Mouse (Mus musculus): ENCODE results near the gene Gli1. TPM values are rescaled to one million over a fixed set of nuclear protein-coding genes. Genes with fewer than 3 reads are reported as not detected.

Gene Gli1
- polyA plus RNA-seq, 1 experiment from 2014 or later = 4.1 TPM

DNA sequence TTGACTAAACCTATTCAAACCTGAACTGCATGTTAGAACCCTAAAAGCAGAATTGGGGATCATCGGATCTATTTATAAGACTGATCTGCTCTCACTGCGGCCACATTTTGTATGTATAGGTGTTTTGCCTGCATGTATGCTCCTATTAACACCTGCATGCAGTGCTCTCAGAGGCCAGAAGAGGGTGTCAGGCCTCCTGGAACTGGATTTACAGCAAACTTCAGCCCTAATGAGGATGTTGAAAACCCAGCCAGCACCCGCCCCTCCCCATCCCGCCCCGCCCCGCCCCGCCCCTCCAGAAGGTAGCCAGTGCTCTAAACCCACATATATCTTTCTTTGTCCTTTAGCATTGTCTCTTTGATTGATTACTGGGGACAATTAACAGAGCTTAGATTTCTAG is 17.3 kb downstream of the Gli1 start:
- WGBS = 8% methylated on average over 7 of the region's 7 CpGs
- Histone ChIP-seq H3K27me3 (ENCODE audit: insufficient read depth, low read length) (peaks cover 22% of the 10 kb centered on the region; the same call in 1 of the 2 replicates), H3K36me3 (ENCODE audit: insufficient read depth, low read length) (no peaks in the 10 kb centered on the region), H3K4me3 (replicated peaks; ENCODE audit: low read depth, low read length) (no peak overlapping the region), H3K4me2 (ENCODE audit: low read length) (no peak overlapping the region; the same call in 1 of the 2 replicates), H3K27ac (no peak overlapping the region), H3K9ac (ENCODE audit: low read depth, low read length) (no peak overlapping the region), H3K4me1 (replicated peaks; ENCODE audit: insufficient read depth, low read length) (peaks cover 10% of the 10 kb centered on the region), H3K9me3 (replicated peaks; ENCODE audit: low read length) (no peaks in the 10 kb centered on the region)
- TF ChIP-seq CTCF (IDR thresholded peaks at IDR 0.05; ENCODE audit: low read depth) = peak; percentile 63
- no peak for ATAC-seq (replicated peaks; ENCODE audit: low FRiP score, low read depth)
- peak; percentile 79 for DNase-seq (ENCODE audit: low spot score)

DNA sequence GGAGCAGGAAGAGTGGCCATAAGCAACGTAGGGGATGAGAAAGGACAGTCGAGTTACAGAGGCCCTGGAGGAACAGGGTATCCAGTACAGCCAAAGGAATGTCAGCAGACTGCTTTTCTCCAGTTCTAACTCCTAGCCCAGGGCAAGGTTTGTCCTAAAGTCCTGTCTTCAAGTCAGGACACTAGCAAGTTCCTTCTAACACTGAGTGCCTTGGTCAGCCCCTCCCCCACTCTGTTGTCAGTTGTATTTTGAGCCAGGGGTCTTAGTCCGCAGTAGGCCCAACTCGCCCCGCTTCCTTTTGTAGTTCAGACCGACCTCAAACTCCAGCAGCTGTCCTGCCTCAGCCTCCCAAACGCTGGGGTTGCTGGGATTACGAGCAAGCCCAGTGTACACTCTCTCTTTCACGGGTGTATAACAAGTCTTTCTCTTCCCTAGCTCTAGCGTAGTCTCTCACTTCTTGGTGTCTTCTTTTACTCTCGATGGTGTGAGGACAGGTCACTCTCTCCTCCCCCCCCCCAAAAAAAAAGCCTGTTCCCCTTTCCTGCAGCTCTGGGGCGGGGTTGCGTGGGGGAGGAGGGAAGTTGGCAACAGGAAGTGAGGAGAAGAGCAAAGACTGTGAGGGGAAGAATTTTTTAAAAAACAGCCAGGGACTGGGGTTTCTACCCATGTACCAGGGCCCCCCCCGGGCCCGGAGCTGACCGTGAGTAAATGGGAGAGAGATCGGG is 18.5 kb downstream of the Gli1 start:
- peaks cover 22% of the 10 kb centered on the region; the same call in 1 of the 2 replicates for H3K27me3 ChIP-seq (ENCODE audit: insufficient read depth, low read length)
- ATAC-seq (replicated peaks; ENCODE audit: low FRiP score, low read depth) (no peak), DNase-seq (ENCODE audit: low spot score) (no peak)
- no peak overlapping the region for H3K4me2 ChIP-seq (ENCODE audit: low read length)
- H3K4me3 ChIP-seq (replicated peaks; ENCODE audit: low read depth, low read length) = no peak overlapping the region
- TF ChIP-seq CTCF (IDR thresholded peaks at IDR 0.05; ENCODE audit: low read depth) = no peak
- WGBS = 72% methylated on average over 17 of the region's 17 CpGs
- H3K9ac ChIP-seq (ENCODE audit: low read depth, low read length) = no peak overlapping the region
- H3K4me1 ChIP-seq (replicated peaks; ENCODE audit: insufficient read depth, low read length) = peaks cover 10% of the 10 kb centered on the region
- no peaks in the 10 kb centered on the region for H3K36me3 ChIP-seq (ENCODE audit: insufficient read depth, low read length)
- H3K27ac ChIP-seq = no peak overlapping the region
- H3K9me3 ChIP-seq (replicated peaks; ENCODE audit: low read length) = no peaks in the 10 kb centered on the region

DNA sequence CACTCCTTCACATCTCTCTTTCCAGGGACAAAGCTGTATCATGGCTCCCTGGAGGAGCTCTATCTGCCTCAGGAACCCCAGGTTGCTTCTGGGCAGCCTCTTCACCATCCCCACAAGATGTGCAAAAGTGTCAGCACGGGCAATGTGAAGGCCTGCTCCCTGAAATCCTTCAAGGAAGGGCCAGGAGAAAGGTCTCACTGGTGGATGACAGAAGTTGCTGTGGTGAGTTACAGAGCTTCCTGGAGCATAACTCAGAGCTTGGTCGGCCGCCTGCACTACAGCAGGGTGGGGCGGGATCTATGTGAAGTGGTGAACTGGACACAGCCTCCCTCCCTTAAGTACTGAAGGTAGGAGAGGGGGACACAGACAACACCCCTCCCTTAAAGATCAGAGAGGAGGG is 19.1 kb downstream of the Gli1 start:
- WGBS = 55% methylated on average over 4 of the region's 4 CpGs
- Histone ChIP-seq H3K9ac (ENCODE audit: low read depth, low read length) (no peak overlapping the region), H3K9me3 (replicated peaks; ENCODE audit: low read length) (no peaks in the 10 kb centered on the region), H3K27me3 (ENCODE audit: insufficient read depth, low read length) (peaks cover 18% of the 10 kb centered on the region; the same call in 1 of the 2 replicates), H3K4me3 (replicated peaks; ENCODE audit: low read depth, low read length) (no peak overlapping the region), H3K27ac (no peak overlapping the region), H3K4me1 (replicated peaks; ENCODE audit: insufficient read depth, low read length) (peaks cover 10% of the 10 kb centered on the region), H3K4me2 (ENCODE audit: low read length) (no peak overlapping the region), H3K36me3 (ENCODE audit: insufficient read depth, low read length) (no peaks in the 10 kb centered on the region)
- no peak for TF ChIP-seq CTCF (IDR thresholded peaks at IDR 0.05; ENCODE audit: low read depth)
- ATAC-seq (replicated peaks; ENCODE audit: low FRiP score, low read depth) (no peak), DNase-seq (ENCODE audit: low spot score) (no peak)

DNA sequence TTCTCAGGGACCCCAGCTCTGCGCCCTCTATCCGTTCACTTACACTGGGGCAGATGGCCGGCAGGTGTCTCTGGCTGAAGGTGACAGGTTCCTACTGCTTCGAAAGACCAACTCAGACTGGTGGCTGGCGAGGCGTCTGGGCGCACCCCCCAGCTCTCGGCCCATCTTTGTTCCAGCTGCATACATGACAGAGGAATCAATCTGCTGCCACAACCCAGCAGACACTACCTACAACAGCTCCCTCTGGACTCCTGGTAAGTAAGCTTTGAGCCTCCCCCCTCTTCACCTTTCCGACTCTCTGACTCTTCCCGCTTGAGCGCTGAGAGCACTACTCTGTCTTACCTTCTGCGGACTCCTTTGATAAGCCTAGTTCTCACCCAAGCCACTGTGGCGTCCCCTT is 19.6 kb downstream of the Gli1 start:
- H3K9me3 ChIP-seq (replicated peaks; ENCODE audit: low read length) = no peaks in the 10 kb centered on the region
- H3K27me3 ChIP-seq (ENCODE audit: insufficient read depth, low read length) = peaks cover 13% of the 10 kb centered on the region; the same call in 1 of the 2 replicates
- WGBS = 66% methylated on average over 13 of the region's 13 CpGs
- no peak for DNase-seq (ENCODE audit: low spot score)
- TF ChIP-seq CTCF (IDR thresholded peaks at IDR 0.05; ENCODE audit: low read depth) = no peak
- H3K27ac ChIP-seq = no peak overlapping the region
- no peak overlapping the region for H3K9ac ChIP-seq (ENCODE audit: low read depth, low read length)
- no peaks in the 10 kb centered on the region for H3K36me3 ChIP-seq (ENCODE audit: insufficient read depth, low read length)
- H3K4me3 ChIP-seq (replicated peaks; ENCODE audit: low read depth, low read length) = no peak overlapping the region
- peaks cover 10% of the 10 kb centered on the region for H3K4me1 ChIP-seq (replicated peaks; ENCODE audit: insufficient read depth, low read length)
- no peak overlapping the region for H3K4me2 ChIP-seq (ENCODE audit: low read length)
- no peak for ATAC-seq (replicated peaks; ENCODE audit: low FRiP score, low read depth)

DNA sequence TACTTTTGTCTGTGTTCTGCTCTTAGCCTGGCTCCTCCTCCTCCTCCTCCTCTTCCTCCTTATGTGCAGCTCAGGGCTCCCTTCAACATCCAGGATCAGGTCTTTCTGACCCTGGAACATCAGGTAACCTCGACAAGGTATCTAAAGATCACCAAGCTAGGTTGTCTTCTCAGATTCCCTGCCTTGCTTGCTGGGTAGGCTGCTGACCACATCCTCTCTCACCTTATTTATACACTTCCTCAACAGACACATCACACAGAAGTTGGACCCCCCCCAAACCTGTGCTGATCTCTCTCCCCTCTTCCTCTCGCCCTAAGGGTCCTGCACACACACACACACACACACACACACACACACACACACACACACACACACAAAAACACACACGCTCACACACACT is 20.2 kb downstream of the Gli1 start, which contains the start of gene Arhgap9:
Arhgap9 (plus strand) TSS at position 344 of the 400 bp plus-strand sequence.
- no peak for ATAC-seq (replicated peaks; ENCODE audit: low FRiP score, low read depth)
- no peak for TF ChIP-seq CTCF (IDR thresholded peaks at IDR 0.05; ENCODE audit: low read depth)

DNA sequence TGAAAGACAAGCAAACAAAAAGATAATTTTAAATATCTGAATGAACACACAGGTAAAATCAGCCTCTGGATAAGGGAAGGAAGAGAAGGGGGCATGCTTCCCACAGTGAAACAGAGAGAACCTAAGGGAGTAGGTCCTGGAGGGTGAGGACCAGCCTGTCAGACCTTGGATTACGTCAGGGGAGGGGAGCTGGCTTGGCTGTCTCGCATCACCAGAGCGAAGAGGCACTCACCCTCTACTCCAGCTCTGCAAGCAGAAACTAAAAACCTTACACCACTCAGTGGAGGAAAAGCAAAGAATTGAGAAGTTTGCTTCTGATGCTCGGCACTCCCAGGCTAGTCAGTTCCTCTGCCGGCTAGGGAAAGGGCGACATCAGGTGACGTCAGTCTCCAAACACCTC is 21.8 kb downstream of the Gli1 start:
- no peaks in the 10 kb centered on the region for H3K4me1 ChIP-seq (replicated peaks; ENCODE audit: insufficient read depth, low read length)
- H3K4me3 ChIP-seq (replicated peaks; ENCODE audit: low read depth, low read length) = no peak overlapping the region
- H3K36me3 ChIP-seq (ENCODE audit: insufficient read depth, low read length) = no peaks in the 10 kb centered on the region
- DNase-seq (ENCODE audit: low spot score) (peak; percentile 75), ATAC-seq (replicated peaks; ENCODE audit: low FRiP score, low read depth) (peak; percentile 63)
- H3K9ac ChIP-seq (ENCODE audit: low read depth, low read length) = no peak overlapping the region
- H3K9me3 ChIP-seq (replicated peaks; ENCODE audit: low read length) = no peaks in the 10 kb centered on the region
- no peak overlapping the region for H3K27ac ChIP-seq
- no peaks in the 10 kb centered on the region for H3K27me3 ChIP-seq (ENCODE audit: insufficient read depth, low read length)
- no peak for TF ChIP-seq CTCF (IDR thresholded peaks at IDR 0.05; ENCODE audit: low read depth)
- H3K4me2 ChIP-seq (ENCODE audit: low read length) = no peak overlapping the region
- 45% methylated on average over 7 of the region's 7 CpGs for WGBS

More for the DNA sequence above, 20.2 kb downstream of the Gli1 start, which contains the start of gene Arhgap9:
- no peaks in the 10 kb centered on the region for H3K36me3 ChIP-seq (ENCODE audit: insufficient read depth, low read length)
- no peak within 1 kb of the TSS for H3K9ac ChIP-seq (ENCODE audit: low read depth, low read length)
- no peak within 1 kb of the TSS for H3K4me3 ChIP-seq (replicated peaks; ENCODE audit: low read depth, low read length)
- peaks cover 12% of the 10 kb centered on the region; the same call in 1 of the 2 replicates for H3K27me3 ChIP-seq (ENCODE audit: insufficient read depth, low read length)
- peaks cover 10% of the 10 kb centered on the region for H3K4me1 ChIP-seq (replicated peaks; ENCODE audit: insufficient read depth, low read length)
- no peak within 1 kb of the TSS for H3K27ac ChIP-seq
- H3K9me3 ChIP-seq (replicated peaks; ENCODE audit: low read length) = no peaks in the 10 kb centered on the region
- no peak for DNase-seq (ENCODE audit: low spot score)
- 81% methylated on average over 3 of the region's 3 CpGs for WGBS
- no peak within 1 kb of the TSS for H3K4me2 ChIP-seq (ENCODE audit: low read length)

Measured in kidney, postnatal 0 days (tissue).